Mouse (Mus musculus) left cerebral cortex, adult 6 months (tissue): ENCODE measurements around the gene Gm19426. TPM values are rescaled to one million over a fixed set of nuclear protein-coding genes. Genes with fewer than 3 reads are reported as not detected.

Source experiments
- long read RNA-seq, 2 experiments: library from polyadenylated mRNA; unstranded; transcript quantifications; one replicate each; pipeline ENCODE4 v2.0.0; 2019 to 2020
- polyA plus RNA-seq: library from polyadenylated mRNA; unstranded; fragments of <200 nt; fragmentation: Nextera tagmentation; gene quantifications from 2 replicates; pipeline ENCODE4 v1.2.3, GENCODE M21; 2021

The Gm19426 gene
- 0.70 and 1.2 TPM in 2 replicates for polyA plus RNA-seq
- long read RNA-seq, experiment 1, result 0 reads
- long read RNA-seq, experiment 2, result 0 reads

GRCm38 (mm10) chr2:84743561-84743960, at the start of gene Gm19426:
Gene Gm19426, minus strand, starts transcription at chr2:84743655.

GRCm38 (mm10) chr2:84775241-84775640, 31.8 kb upstream of the Gm19426 start, which contains the start of gene Serping1:
Gene Serping1, minus strand, starts transcription at chr2:84775444.

GRCm38 (mm10) chr2:84733579-84734300, 9.7 kb downstream of the Gm19426 start, which contains the start of gene Ypel4:
Gene Ypel4, plus strand, starts transcription at chr2:84734058.

GRCm38 (mm10) chr2:84727172-84727858, 16.1 kb downstream of the Gm19426 start, which contains the start of gene Clp1:
Gene Clp1, minus strand, starts transcription at chr2:84727350.

GRCm38 (mm10) chr2:84714811-84715561, 28.5 kb downstream of the Gm19426 start, which contains the start of gene Zdhhc5:
Gene Zdhhc5, minus strand, starts transcription at chr2:84715180.

Other genes with a start within 250 kb of the Gm19426 start
- gene Ctnnd1, start 92.9 kb downstream of the Gm19426 start, polyA plus RNA-seq, result 5.0 and 5.6 TPM in 2 replicates
- gene Btbd18, start 84.6 kb downstream of the Gm19426 start, polyA plus RNA-seq, result 0.06 TPM in 1 of 2 replicates, not detected in the other
- 94.1 and 109 TPM in 2 replicates for gene Selenoh, start 72.9 kb downstream of the Gm19426 start, polyA plus RNA-seq
- not detected in 2 replicates for gene Gm28635, start 65.6 kb downstream of the Gm19426 start, polyA plus RNA-seq
- 14.4 and 25.0 TPM in 2 replicates for gene Med19, start 65.3 kb downstream of the Gm19426 start, polyA plus RNA-seq
- 239 and 350 TPM in 2 replicates for gene Tmx2, start 64.5 kb downstream of the Gm19426 start, polyA plus RNA-seq
- gene Zdhhc5, start 28.5 kb downstream of the Gm19426 start, polyA plus RNA-seq, result 5.5 and 8.0 TPM in 2 replicates
- gene Clp1, start 16.3 kb downstream of the Gm19426 start, polyA plus RNA-seq, result 10.4 and 10.5 TPM in 2 replicates
- gene Ypel4, start 9.6 kb downstream of the Gm19426 start, polyA plus RNA-seq, result 19.6 and 26.9 TPM in 2 replicates
- 9.7 and 14.3 TPM in 2 replicates for gene Serping1, start 31.8 kb upstream of the Gm19426 start, polyA plus RNA-seq
- 7.5 and 12.5 TPM in 2 replicates for gene Ube2l6, start 55.2 kb upstream of the Gm19426 start, polyA plus RNA-seq
- not detected in 2 replicates for gene Smtnl1, start 79.0 kb upstream of the Gm19426 start, polyA plus RNA-seq
- 174 and 190 TPM in 2 replicates for gene Timm10, start 83.3 kb upstream of the Gm19426 start, polyA plus RNA-seq
- 0.14 and 0.29 TPM in 2 replicates for gene Slc43a1, start 95.2 kb upstream of the Gm19426 start, polyA plus RNA-seq
- 5.6 and 49.3 TPM in 2 replicates for gene Rtn4rl2, start 143.1 kb upstream of the Gm19426 start, polyA plus RNA-seq
- 0.51 and 0.83 TPM in 2 replicates for gene Slc43a3, start 192.9 kb upstream of the Gm19426 start, polyA plus RNA-seq
- not detected in 2 replicates for gene Prg2, start 236.8 kb upstream of the Gm19426 start, polyA plus RNA-seq
- gene Prg3, start 244.6 kb upstream of the Gm19426 start, polyA plus RNA-seq, result not detected in 2 replicates